Mouse (Mus musculus): ENCODE results near the gene Ccnd1. TPM values are rescaled to one million over a fixed set of nuclear protein-coding genes. Genes with fewer than 3 reads are reported as not detected.

Gene Ccnd1
- polyA plus RNA-seq, 1 experiment, result 27.7 TPM

DNA sequence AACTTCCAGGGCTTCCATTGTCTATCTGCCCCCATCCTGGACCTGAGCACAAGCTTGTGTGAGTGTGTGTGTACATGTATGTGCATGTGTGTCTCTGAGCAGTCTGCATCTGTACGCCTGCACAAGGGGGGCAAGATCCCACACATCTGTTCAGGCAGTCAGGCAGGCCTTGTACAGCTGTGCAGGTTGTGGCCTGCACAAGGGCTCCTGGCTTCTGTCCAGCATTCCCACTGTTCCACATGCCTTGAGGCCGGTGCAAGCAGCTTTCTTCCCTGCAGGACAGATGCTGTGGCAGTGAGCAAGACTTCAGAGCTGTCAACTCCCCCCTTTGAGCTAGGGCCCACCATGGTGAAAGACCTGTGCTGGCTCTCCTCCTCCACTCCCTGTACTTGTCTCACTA is 56.6 kb downstream of the Ccnd1 start:
- H3K4me1 ChIP-seq (ENCODE audit: control insufficient read depth, insufficient read depth, low read length), result no peaks in the 10 kb centered on the region
- H3K27ac ChIP-seq (ENCODE audit: insufficient read depth, low read length), result no peak overlapping the region
- no peak overlapping the region for H3K4me3 ChIP-seq (ENCODE audit: insufficient read depth, low read length)
- TF ChIP-seq CTCF (IDR thresholded peaks at IDR 0.05; ENCODE audit: extremely low read depth, insufficient read depth, low read length) (no peak), POLR2A (IDR thresholded peaks at IDR 0.05; ENCODE audit: extremely low read depth, insufficient read depth, low read length) (no peak)

Other genes with a start within 250 kb of the Ccnd1 start
- gene Ano1, start 188.0 kb downstream of the Ccnd1 start, polyA plus RNA-seq (2012; rRNA removed), result 3.0 and 3.2 TPM in 2 replicates
- 0.34 and 0.65 TPM in 2 replicates for gene Fgf3, start 101.8 kb downstream of the Ccnd1 start, polyA plus RNA-seq (2012; rRNA removed)
- gene Fgf4, start 92.6 kb downstream of the Ccnd1 start, polyA plus RNA-seq (2012; rRNA removed), result not detected in 2 replicates
- not detected in 2 replicates for gene Fgf15, start 43.4 kb downstream of the Ccnd1 start, polyA plus RNA-seq (2012; rRNA removed)
- 34.9 and 37.6 TPM in 2 replicates for gene LTO1, start 24.8 kb downstream of the Ccnd1 start, polyA plus RNA-seq (2012; rRNA removed)

Measured in cortical plate, adult 2 months (tissue).